Mouse (Mus musculus): ENCODE measurements around the gene Trim62. TPM values are rescaled to one million over a fixed set of nuclear protein-coding genes. Genes with fewer than 3 reads are reported as not detected.

Gene Trim62
- total RNA-seq, 1 experiment from 2014 or later: 1.4 TPM

Other genes with a start within 250 kb of the Trim62 start
- 15.8 and 18.8 TPM in 2 replicates for gene Phc2, start 228.9 kb upstream of the Trim62 start, total RNA-seq (2017)
- gene A3galt2, start 128.2 kb upstream of the Trim62 start, total RNA-seq (2017): not detected in 2 replicates
- gene Zfp362, start 77.5 kb upstream of the Trim62 start, total RNA-seq (2017): 7.8 and 8.5 TPM in 2 replicates
- gene Azin2, start 78.9 kb downstream of the Trim62 start, total RNA-seq (2017): 2.8 and 16.9 TPM in 2 replicates
- 129 and 145 TPM in 2 replicates for gene Ak2, start 108.4 kb downstream of the Trim62 start, total RNA-seq (2017)
- gene Rnf19b, start 174.7 kb downstream of the Trim62 start, total RNA-seq (2017): 59.5 and 74.9 TPM in 2 replicates
- not detected in 2 replicates for gene Tmem54, start 222.0 kb downstream of the Trim62 start, total RNA-seq (2017)
- gene Hpca, start 238.5 kb downstream of the Trim62 start, total RNA-seq (2017): not detected in 2 replicates

Measured in hematopoietic stem cell, adult 5-6 weeks (primary cell).